Mouse (Mus musculus): Measurements from ENCODE around the gene Cfap69. TPM values are rescaled to one million over a fixed set of nuclear protein-coding genes. Genes with fewer than 3 reads are reported as not detected.

Cfap69 gene
- total RNA-seq, 2 experiments from 2014 or later, result 13.8 to 19.6 TPM

Other genes with a start within 250 kb of the Cfap69 start
- 100 to 1,000 TPM; 233 to 245 TPM for gene Cdk14, start 243.9 kb downstream of the Cfap69 start, total RNA-seq (2021)
- gene 1700015F17Rik, start 185.1 kb downstream of the Cfap69 start, total RNA-seq (2021), result not detected
- gene Cldn12, start 149.3 kb downstream of the Cfap69 start, total RNA-seq (2021), result 10 to 100 TPM; 27.3 TPM
- 10 to 100 TPM in 1 of 2 experiments, 1 to 10 TPM in 1; 9.9 to 10.8 TPM for gene Gtpbp10, start 104.7 kb downstream of the Cfap69 start, total RNA-seq (2021)
- not detected for gene Gm8773, start 90.4 kb downstream of the Cfap69 start, total RNA-seq (2021)
- 1 to 10 TPM; 6.7 to 6.9 TPM for gene Steap2, start 30.3 kb upstream of the Cfap69 start, total RNA-seq (2021)
- under 1 TPM; 0.40 to 0.54 TPM for gene Steap1, start 85.1 kb upstream of the Cfap69 start, total RNA-seq (2021)

All from layer of hippocampus, postnatal 25 days (tissue).